Mouse (Mus musculus) midbrain, embryonic 15.5 days (tissue): ENCODE results near the gene Ovol2. TPM values are rescaled to one million over a fixed set of nuclear protein-coding genes. Genes with fewer than 3 reads are reported as not detected.

Experiments
- ATAC-seq: fragments of 200-750 bp; cut with Nextera tagmentation; replicated peaks from 2 replicates; pipeline ENCODE4 v1.8.0; 2017; ENCODE audit warnings: moderate TSS enrichment
- H3K27ac ChIP-seq: fragments of 300-500 bp; sonication (generic); 2 replicates; pipeline ENCODE4 v1.5.1; 2015; ENCODE audit warnings: mild to moderate bottlenecking, inconsistent platforms
- H3K27me3 ChIP-seq: fragments of 300-500 bp; sonication (generic); replicated peaks from 2 replicates; pipeline ENCODE4 v1.6.1; 2015; ENCODE audit warnings: inconsistent platforms
- H3K36me3 ChIP-seq: fragments of 300-500 bp; sonication (generic); replicated peaks from 2 replicates; pipeline ENCODE4 v1.6.1; 2015; ENCODE audit warnings: inconsistent platforms
- H3K4me1 ChIP-seq: fragments of 300-500 bp; sonication (generic); 2 replicates; pipeline ENCODE4 v1.6.1; 2015; ENCODE audit warnings: inconsistent platforms
- H3K4me2 ChIP-seq: fragments of 300-500 bp; sonication (generic); 2 replicates; pipeline ENCODE4 v1.6.1; 2015; ENCODE audit warnings: inconsistent platforms, mild to moderate bottlenecking, moderate library complexity
- H3K4me3 ChIP-seq: fragments of 300-500 bp; sonication (generic); 2 replicates; pipeline ENCODE4 v1.5.1; 2015; ENCODE audit warnings: mild to moderate bottlenecking, inconsistent platforms
- H3K9ac ChIP-seq: fragments of 300-500 bp; sonication (generic); 2 replicates; pipeline ENCODE4 v1.6.1; 2015; ENCODE audit warnings: mild to moderate bottlenecking, inconsistent platforms
- H3K9me3 ChIP-seq: fragments of 300-500 bp; sonication (generic); 2 replicates; pipeline ENCODE4 v1.6.1; 2016; ENCODE audit warnings: inconsistent platforms
- WGBS: fragments of 180-500 bp; shearing (Covaris S2); methylation state at CpG from one replicate; pipeline ENCODE4 v1.1.7; 2015; ENCODE audit warnings: mixed read lengths; 5-methylcytosine and 5-hydroxymethylcytosine counted together
- polyA plus RNA-seq: library from polyadenylated mRNA; unstranded; fragments of >200 nt; fragmentation: Nextera tagmentation; extraction: Ambion mirVana; gene quantifications from 2 replicates; pipeline ENCODE4 v1.2.1, GENCODE M21; 2015

The Ovol2 gene
- polyA plus RNA-seq, 1 experiment from 2014 or later = not detected

DNA sequence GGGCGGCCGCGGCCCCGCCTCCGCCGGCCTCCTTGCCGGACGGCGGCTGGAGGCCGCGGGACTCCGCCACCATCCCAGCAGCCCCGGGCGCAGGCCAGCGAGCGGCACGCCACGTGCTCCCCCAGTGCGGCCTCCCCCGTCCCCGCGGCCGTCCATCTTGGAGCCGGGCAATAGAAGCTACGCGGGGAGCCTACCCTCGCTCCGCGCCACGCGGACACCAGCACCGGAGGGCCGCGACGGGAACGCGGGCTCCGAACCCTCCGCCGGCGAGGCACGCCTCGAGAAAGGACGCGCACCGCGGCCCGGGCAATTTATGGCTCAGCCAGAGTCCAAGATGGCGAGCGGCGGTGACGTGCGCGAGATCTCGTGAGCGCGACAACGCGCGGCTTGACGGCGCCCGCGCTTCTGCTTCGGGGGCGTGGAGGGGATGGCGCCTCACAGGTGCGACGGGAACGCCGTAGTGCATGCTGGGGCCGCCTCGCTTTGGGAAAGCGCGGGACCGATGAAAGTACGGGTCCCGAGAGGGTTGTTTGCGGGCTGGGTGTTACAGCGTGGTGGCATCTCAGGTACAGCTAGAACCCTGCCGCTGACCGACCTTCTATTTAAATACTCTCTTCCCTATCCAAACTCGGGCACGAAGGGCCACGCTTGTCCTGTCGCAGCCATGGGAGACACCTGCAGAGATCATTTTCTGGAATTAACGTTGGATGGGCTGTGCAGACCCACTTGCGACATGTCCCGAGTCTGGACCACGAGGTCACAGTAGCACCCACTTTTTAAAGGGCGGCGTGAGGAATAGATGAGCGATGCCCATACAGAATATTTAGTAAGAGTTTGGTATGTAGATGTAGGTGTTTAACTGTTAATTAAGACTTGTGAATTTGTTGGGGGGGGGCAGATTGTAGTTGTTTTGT, 61.2 kb downstream of the Ovol2 start, which contains the start of the genes Mgme1 and Snx5:
TSS of gene Mgme1 (plus strand) at position 157 of the 914 bp plus-strand sequence.
TSS of gene Snx5 (minus strand) at position 400 of the 914 bp plus-strand sequence.
- ATAC-seq = peak; percentile 98
- Histone ChIP-seq H3K27ac (peak within 1 kb of the TSS; percentile 94), H3K9ac (peak within 1 kb of the TSS; percentile 95), H3K4me1 (peaks cover 23% of the 10 kb centered on the region), H3K4me3 (peak within 1 kb of the TSS; percentile 81), H3K36me3 (no peaks in the 10 kb centered on the region), H3K9me3 (no peaks in the 10 kb centered on the region), H3K4me2 (peak within 1 kb of the TSS; percentile 70), H3K27me3 (no peaks in the 10 kb centered on the region)
- under 1% methylated on average over 81 of the region's 93 CpGs for WGBS

DNA sequence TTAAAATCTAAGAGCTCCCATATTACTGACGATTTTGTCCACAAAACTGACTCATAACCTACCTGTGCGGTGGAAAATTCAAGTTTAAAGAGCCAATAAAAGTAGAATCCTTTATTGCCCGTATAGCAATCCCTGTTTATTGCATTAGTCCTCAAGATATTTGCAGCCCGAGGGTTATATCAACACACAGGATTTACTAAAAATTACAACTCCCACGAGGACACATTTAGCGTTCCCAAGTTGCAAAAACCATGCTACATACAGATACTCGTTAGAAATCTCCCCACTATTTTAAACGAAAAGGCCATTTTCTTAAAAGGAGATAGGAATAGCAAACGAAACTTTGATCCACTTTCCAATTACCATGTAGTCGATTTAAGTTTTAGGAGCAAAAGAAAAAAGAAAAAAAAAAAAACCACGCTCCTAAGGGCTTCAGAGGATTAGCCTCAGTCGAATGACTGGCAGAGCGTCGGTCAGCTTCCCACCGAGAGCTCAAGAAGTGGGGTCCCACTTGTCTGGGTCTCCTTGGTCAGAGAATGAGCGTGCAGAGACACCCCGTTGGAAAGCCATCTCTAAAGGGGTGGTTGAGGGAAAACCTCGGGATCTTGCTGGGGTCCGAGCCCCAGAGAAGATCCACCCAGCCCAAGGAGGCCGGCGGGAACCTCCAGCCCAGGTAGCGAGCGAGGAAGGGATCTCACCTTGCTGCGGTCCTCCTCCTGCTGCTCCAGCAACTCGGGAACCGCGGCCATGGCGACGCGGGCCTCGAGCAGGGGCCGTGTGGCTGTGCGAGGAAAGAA, 62.1 kb downstream of the Ovol2 start:
- Histone ChIP-seq H3K27me3 (no peaks in the 10 kb centered on the region), H3K4me3 (peak overlapping the region; percentile 81), H3K4me1 (peaks cover 24% of the 10 kb centered on the region), H3K9me3 (no peaks in the 10 kb centered on the region), H3K4me2 (peak overlapping the region; percentile 70), H3K9ac (peak overlapping the region; percentile 95), H3K27ac (peak overlapping the region; percentile 94), H3K36me3 (no peaks in the 10 kb centered on the region)
- no peak for ATAC-seq
- under 1% methylated on average over 29 of the region's 33 CpGs for WGBS

DNA sequence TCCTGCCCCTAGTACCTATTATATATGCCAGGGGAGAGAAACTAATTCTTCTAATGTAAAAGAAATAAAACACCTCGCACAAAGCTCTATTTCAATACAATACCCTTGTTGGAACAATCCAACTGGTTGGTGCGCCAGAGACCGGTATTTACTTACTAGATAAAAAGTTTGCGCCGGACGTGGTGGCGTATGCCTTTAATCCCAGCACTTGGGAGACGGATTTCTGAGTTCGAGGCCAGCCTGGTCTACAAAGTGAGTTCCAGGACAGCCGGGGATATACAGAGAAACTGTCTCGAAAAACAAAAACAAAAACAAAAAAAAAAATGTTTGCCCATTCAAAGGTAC, 62.7 kb downstream of the Ovol2 start:
- ATAC-seq = no peak
- H3K4me3 ChIP-seq = peak overlapping the region; percentile 81
- no peaks in the 10 kb centered on the region for H3K36me3 ChIP-seq
- WGBS = 1% methylated on average over 11 of the region's 11 CpGs
- H3K27me3 ChIP-seq = no peaks in the 10 kb centered on the region
- no peaks in the 10 kb centered on the region for H3K9me3 ChIP-seq
- peak overlapping the region; percentile 95; the same call in 1 of the 2 replicates for H3K9ac ChIP-seq
- H3K4me1 ChIP-seq = peaks cover 24% of the 10 kb centered on the region
- H3K4me2 ChIP-seq = peak overlapping the region; percentile 70
- H3K27ac ChIP-seq = no peak overlapping the region

DNA sequence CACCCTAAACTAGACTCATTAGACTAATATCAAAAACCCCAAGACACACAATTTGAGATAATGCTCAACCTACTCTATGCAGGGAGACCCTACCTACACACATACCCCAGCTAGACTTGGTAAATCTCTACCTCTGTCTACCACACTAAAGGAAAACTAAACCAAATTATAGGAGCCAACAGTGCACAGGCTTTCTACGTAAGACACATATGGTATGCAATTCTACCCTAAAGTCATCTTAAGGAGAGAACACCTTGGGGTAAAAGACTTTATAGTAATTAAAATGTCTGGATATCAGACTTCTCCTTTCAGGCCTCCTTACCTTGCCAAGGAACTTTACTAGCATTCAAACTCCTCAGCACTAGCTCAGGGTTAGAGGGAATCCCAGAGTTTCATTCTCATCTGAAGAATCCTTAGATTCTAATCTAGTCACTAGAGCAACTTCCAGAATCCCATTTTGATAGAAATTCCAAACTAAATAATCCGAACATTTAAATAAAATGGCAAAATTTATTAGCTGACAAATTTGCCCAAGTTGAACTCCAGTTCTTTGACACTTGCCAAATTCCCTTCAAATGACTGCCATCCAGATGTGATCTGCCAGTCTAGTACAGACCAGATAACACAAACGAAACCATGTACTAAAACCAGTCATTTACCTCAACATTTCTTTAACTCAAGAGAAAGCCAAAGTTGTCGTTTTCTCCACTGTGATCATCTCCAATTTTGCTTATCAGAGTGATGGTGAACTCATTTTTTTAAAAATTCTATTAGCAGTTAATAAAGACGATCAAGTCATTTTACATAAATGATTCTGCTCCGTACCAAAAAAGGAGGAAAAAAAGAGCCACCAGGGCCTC, 63.3 kb downstream of the Ovol2 start:
- Histone ChIP-seq H3K4me3 (peak overlapping the region; percentile 81), H3K27ac (no peak overlapping the region), H3K36me3 (no peaks in the 10 kb centered on the region), H3K4me2 (peak overlapping the region; percentile 70), H3K27me3 (no peaks in the 10 kb centered on the region), H3K9me3 (no peaks in the 10 kb centered on the region), H3K9ac (no peak overlapping the region; the same call in 1 of the 2 replicates), H3K4me1 (peaks cover 24% of the 10 kb centered on the region)
- WGBS = 9% methylated on average over 6 of the region's 6 CpGs
- ATAC-seq = no peak

DNA sequence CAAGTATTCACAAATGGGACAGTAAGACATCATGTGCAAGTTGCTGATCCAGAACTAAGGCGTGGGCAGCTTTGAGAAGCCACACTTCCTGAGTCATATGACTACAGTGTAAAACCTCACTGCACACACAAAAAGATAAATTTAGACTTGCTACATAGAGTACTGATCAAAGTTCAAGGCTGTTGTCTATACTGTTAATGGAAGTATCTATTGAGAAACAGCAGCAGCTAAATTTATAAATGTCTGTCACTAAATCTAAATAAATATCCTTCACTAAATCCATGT, 64.3 kb downstream of the Ovol2 start:
- Histone ChIP-seq H3K27me3 (no peaks in the 10 kb centered on the region), H3K9me3 (no peaks in the 10 kb centered on the region), H3K4me3 (no peak overlapping the region), H3K27ac (no peak overlapping the region), H3K4me2 (no peak overlapping the region), H3K9ac (no peak overlapping the region), H3K36me3 (no peaks in the 10 kb centered on the region), H3K4me1 (peaks cover 24% of the 10 kb centered on the region)
- ATAC-seq = no peak
- 43% methylated on average over 1 of the region's 1 CpGs for WGBS

DNA sequence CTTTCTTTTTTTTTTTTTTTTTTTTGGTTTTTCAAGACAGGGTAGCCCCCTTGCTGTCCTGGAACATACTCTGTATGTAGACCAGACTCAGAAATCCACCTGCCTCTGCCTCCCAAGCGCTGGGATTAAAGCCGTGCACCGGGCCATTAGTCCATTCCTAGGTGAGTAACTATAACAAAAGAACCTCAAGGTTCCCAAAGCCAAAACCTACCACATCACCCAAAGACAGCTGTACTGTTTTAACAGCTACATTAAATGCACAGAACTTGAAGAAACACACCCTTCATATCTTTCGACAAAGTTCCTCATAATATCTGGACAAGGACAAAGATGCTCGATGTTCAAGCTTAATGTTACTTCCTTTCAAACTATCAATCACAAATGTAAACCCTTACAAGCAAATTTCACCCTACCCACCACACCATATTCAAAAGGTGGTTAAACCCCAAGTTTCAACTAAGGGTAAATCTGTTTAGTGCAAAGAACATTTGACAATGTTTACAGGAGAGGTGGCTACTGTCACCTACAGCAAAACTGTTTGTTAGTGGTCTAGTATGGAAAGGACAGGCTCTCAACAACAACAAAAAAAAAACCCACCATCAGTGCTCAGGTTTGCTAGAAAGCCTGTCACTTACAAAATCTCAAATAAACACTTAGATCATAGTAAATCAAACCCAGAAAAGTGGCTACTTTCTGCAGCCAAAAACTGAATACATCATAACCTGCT, 64.8 kb downstream of the Ovol2 start:
- no peak for ATAC-seq
- 55% methylated on average over 5 of the region's 5 CpGs for WGBS
- H3K9me3 ChIP-seq = no peaks in the 10 kb centered on the region
- H3K9ac ChIP-seq = no peak overlapping the region
- no peak overlapping the region for H3K4me3 ChIP-seq
- H3K27ac ChIP-seq = no peak overlapping the region
- no peaks in the 10 kb centered on the region for H3K36me3 ChIP-seq
- peaks cover 24% of the 10 kb centered on the region for H3K4me1 ChIP-seq
- H3K4me2 ChIP-seq = no peak overlapping the region
- no peaks in the 10 kb centered on the region for H3K27me3 ChIP-seq

DNA sequence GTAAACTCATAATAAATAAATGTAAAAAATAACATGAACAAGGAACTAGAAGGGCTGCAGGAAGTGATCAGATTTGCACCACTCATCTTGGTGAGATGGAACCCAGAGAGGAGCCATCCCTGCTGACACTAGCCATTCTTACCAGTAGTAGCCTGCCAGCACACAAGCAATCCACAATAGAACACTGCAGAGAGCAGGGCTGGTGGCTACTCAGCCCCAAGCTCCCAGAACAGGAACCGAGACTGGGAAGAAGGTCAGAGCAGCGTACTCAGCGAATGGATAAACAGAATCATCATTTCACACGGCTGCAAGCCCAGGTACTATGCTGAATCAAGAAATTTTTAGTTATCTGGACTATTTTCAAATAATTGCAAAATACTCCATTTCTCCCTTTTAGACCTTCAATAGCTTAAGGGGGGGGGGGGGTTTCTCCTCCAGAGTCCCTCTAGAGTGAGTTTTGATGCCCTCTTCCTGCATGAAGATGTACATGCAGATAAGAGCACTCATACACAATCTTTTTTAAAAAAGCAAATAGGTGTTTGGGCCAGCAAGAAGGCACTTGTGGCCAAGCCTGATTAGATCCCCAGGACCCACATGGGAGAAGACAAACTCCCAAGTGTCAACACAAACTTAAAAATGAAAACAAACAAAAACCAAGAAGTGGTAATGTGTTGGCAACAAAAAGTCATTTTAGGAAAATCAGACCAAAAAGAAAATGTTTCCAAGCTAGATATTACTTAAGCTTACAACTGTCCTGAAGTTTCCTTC, 65.8 kb downstream of the Ovol2 start:
- 55% methylated on average over 4 of the region's 4 CpGs for WGBS
- no peaks in the 10 kb centered on the region for H3K27me3 ChIP-seq
- peaks cover 24% of the 10 kb centered on the region for H3K4me1 ChIP-seq

DNA sequence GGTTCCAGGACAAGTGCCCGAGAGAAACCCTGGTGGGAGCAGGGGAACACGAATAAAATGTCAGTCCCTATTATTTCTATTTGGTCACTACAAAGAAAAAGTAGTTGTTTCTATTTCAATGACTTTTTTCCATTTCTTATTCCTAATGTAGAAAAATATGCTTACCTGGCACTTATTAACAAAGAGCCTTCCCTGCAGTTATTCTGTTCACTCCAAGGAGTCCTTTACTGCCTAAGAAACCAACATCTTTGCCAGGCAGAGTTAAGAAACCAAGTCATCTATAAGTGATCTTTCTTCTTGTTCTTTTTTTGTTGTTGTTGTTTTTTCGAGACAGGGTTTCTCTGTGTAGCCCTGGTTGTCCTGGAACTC, 66.8 kb downstream of the Ovol2 start:
- no peak overlapping the region for H3K4me3 ChIP-seq
- peaks cover 24% of the 10 kb centered on the region for H3K4me1 ChIP-seq

More for the DNA sequence above, 65.8 kb downstream of the Ovol2 start:
- H3K4me3 ChIP-seq = no peak overlapping the region
- ATAC-seq = no peak
- H3K36me3 ChIP-seq = no peaks in the 10 kb centered on the region
- H3K9me3 ChIP-seq = no peaks in the 10 kb centered on the region
- no peak overlapping the region for H3K9ac ChIP-seq
- no peak overlapping the region for H3K27ac ChIP-seq
- no peak overlapping the region for H3K4me2 ChIP-seq

DNA sequence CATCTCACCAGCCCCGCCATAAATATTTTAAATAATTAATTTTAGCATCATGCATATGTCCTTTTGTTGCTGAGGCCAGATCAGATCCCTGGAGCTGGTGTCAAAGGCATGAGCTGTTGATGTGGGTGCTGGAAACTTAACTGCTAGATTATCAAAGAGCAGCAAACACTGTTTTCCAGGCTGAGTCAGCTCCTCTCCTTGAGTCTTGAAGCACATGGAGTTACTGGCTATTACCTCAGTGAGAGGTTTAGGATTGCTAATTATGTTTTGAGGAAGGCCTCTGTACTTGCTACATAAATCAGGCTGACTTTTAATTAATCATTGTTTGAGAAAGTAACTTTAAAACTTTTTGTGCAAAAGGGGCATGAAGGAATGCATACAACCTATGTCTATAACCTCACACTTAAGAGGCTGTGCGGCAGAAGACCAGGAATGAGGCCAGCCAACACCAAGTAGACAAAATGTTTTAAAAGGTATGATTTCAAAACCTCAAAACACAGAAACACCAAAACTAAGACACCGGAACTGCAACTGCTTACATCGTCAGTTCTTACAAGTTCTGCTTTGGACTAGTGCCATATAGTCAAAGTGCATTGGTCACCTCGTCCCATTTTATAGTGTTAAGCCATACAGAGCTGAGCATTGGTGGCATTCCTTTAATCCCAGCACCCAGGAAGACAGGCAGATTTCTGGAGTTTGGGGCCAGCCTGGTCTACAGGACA, 67.4 kb downstream of the Ovol2 start:
- H3K4me2 ChIP-seq = no peak overlapping the region
- no peak overlapping the region for H3K9ac ChIP-seq
- 79% methylated on average over 5 of the region's 5 CpGs for WGBS
- H3K36me3 ChIP-seq = peaks cover under 1% of the 10 kb centered on the region; the same call in 1 of the 2 replicates
- no peaks in the 10 kb centered on the region for H3K27me3 ChIP-seq
- no peak overlapping the region for H3K4me3 ChIP-seq
- no peaks in the 10 kb centered on the region for H3K9me3 ChIP-seq
- peaks cover 23% of the 10 kb centered on the region for H3K4me1 ChIP-seq
- H3K27ac ChIP-seq = no peak overlapping the region
- no peak for ATAC-seq

More for the DNA sequence above, 66.8 kb downstream of the Ovol2 start:
- no peak overlapping the region for H3K27ac ChIP-seq
- H3K9me3 ChIP-seq = no peaks in the 10 kb centered on the region
- no peaks in the 10 kb centered on the region for H3K27me3 ChIP-seq
- 80% methylated on average over 3 of the region's 3 CpGs for WGBS
- no peak for ATAC-seq
- no peak overlapping the region for H3K9ac ChIP-seq
- H3K36me3 ChIP-seq = no peaks in the 10 kb centered on the region
- H3K4me2 ChIP-seq = no peak overlapping the region

DNA sequence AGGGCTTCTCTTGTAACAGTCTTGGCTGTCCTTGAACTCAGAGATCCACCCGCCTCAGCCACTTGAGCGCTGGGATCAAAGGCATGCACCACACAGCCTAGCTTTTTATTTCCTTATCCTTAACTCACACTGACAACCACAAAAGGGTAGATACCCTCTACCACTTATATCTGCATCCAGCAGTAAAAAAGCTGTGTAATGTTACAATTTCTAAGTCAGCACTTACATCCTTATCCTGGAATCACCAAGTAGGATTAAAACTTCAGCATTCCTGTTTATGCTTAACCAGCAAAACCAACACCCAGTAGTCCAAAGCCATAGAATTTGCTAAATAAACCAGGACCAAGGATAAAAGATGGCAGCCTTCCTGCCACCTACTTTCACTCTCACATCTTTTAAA, 69.1 kb downstream of the Ovol2 start:
- no peak for ATAC-seq
- Histone ChIP-seq H3K4me2 (no peak overlapping the region), H3K4me3 (no peak overlapping the region), H3K27ac (no peak overlapping the region), H3K27me3 (no peaks in the 10 kb centered on the region), H3K9me3 (no peaks in the 10 kb centered on the region), H3K9ac (no peak overlapping the region), H3K4me1 (peaks cover 6% of the 10 kb centered on the region), H3K36me3 (peaks cover 12% of the 10 kb centered on the region)
- 94% methylated on average over 2 of the region's 2 CpGs for WGBS
